Mouse (Mus musculus) G1E (cell line): ENCODE data around the gene Acyp1. TPM values are rescaled to one million over a fixed set of nuclear protein-coding genes. Genes with fewer than 3 reads are reported as not detected.

Experiments used
- ATAC-seq: 2 replicates; pipeline ENCODE4 v1.8.0; 2016; ENCODE audit warnings: mild to moderate bottlenecking; ENCODE audit not compliant: insufficient number of reproducible peaks, poor library complexity, low FRiP score, severe bottlenecking; ENCODE audit errors: extremely low read depth
- DNase-seq: peaks from one replicate; pipeline ENCODE4 v3.0.0; 2012; ENCODE audit warnings: low spot score
- H3K27me3 ChIP-seq: 2 replicates; pipeline ENCODE4 v1.6.1; 2012; ENCODE audit warnings: mild to moderate bottlenecking, low read length, inconsistent platforms; ENCODE audit not compliant: insufficient read depth
- H3K36me3 ChIP-seq: replicated peaks from 2 replicates; pipeline ENCODE3; 2012; ENCODE audit warnings: mild to moderate bottlenecking, inconsistent platforms
- H3K4me1 ChIP-seq: 2 replicates; pipeline ENCODE4 v1.6.1; 2012; ENCODE audit warnings: low read depth, low read length, inconsistent platforms, mixed read lengths; ENCODE audit not compliant: insufficient read depth
- H3K4me3 ChIP-seq: 2 replicates; pipeline ENCODE4 v1.5.1; 2012; ENCODE audit warnings: low read depth, mild to moderate bottlenecking, inconsistent platforms, low read length, moderate library complexity, mixed read lengths
- H3K9me3 ChIP-seq: replicated peaks from 2 replicates; pipeline ENCODE4 v1.6.1; 2012; ENCODE audit warnings: inconsistent platforms
- CTCF ChIP-seq: IDR thresholded peaks from 2 replicates; pipeline ENCODE4 v1.5.1; 2012; ENCODE audit warnings: low read depth, low read length, inconsistent platforms, mixed read lengths
- GATA1 ChIP-seq: IDR thresholded peaks from 2 replicates; pipeline ENCODE4 v1.6.1; 2012; ENCODE audit warnings: borderline replicate concordance, low read length, inconsistent platforms, mixed read lengths
- GATA2 ChIP-seq: IDR thresholded peaks from 2 replicates; pipeline ENCODE4 v1.6.1; 2012; ENCODE audit warnings: low read depth, low read length, inconsistent platforms, borderline replicate concordance
- POLR2AphosphoS5 ChIP-seq: IDR thresholded peaks from 2 replicates; pipeline ENCODE4 v1.6.1; 2012; ENCODE audit warnings: low read depth, low read length, inconsistent platforms; ENCODE audit not compliant: insufficient replicate concordance
- TAL1 ChIP-seq: conservative IDR thresholded peaks from 2 replicates; pipeline ENCODE4 v1.6.1; 2012; ENCODE audit warnings: low read depth, low read length, inconsistent platforms, mixed read lengths
- polyA plus RNA-seq: library from polyadenylated mRNA; stranded (reverse); fragments of >175 nt; gene quantifications from 2 replicates; pipeline ENCODE4 v1.2.3, GENCODE M21; 2012
- total RNA-seq, 2 experiments: library from RNA; stranded (forward) in 1 of 2; stranded (reverse) in 1 of 2; fragments of 200-1000 nt in 1 of 2; fragments of >200 nt in 1 of 2; fragmentation: Nextera tagmentation in 1 of 2; gene quantifications; 2 replicates each; pipeline ENCODE4 v1.2.3; 2014 to 2017

Gene Acyp1
- total and polyA plus RNA-seq, 3 experiments: 57.0 to 285 (median 127) TPM

GRCm38 (mm10) chr12:85303256-85303655 lies 15.0 kb upstream of the Acyp1 start:
- DNase-seq (no peak), ATAC-seq (no peak)
- H3K27me3 ChIP-seq: no peaks in the 10 kb centered on the region
- H3K9me3 ChIP-seq: no peaks in the 10 kb centered on the region
- peaks cover 16% of the 10 kb centered on the region for H3K4me1 ChIP-seq
- TF ChIP-seq GATA1 (no peak), CTCF (no peak), POLR2AphosphoS5 (no peak), GATA2 (no peak), TAL1 (no peak)
- H3K36me3 ChIP-seq: peaks cover 92% of the 10 kb centered on the region
- H3K4me3 ChIP-seq: no peak overlapping the region

GRCm38 (mm10) chr12:85298835-85299180 lies 10.6 kb upstream of the Acyp1 start:
- peaks cover 55% of the 10 kb centered on the region for H3K36me3 ChIP-seq
- no peak for TF ChIP-seq TAL1
- no peak for TF ChIP-seq CTCF
- TF ChIP-seq GATA2: no peak
- TF ChIP-seq POLR2AphosphoS5: no peak
- no peak for TF ChIP-seq GATA1
- peaks cover 2% of the 10 kb centered on the region; the same call in 1 of the 2 replicates for H3K4me1 ChIP-seq

DNA sequence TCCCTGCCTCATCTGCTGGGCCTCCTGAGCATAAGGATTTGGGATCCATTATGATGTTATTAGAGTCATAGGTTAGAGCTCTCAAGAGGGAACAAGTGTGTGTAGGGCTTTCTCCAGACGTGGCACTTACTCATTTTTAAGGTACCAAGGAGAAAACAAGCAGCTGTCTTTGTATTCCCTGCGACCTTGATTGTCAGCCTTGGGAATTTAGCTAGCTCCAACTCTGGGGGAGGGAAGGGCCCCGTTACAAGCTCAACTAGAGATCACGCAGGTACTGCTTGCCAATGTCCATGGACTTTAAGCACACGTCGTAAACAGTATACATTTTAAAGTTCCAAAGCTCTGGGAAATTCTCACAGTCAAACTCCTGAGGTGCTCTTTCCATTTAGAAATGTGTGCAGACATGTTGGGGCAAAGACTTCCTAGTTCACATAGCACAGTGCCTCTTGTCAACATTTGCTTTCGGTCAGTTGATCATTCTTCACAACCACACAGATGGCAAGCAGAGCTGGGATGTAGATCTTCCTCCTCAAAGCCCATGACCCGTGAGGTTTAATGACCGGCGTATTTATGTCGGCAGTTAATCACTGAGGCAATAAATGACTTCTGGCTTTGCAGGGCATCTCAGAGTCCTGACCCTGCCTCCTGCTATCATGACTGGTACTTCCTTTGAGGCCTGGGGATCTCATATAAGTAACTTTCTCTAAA lies 10.0 kb upstream of the Acyp1 start:
- DNase-seq (no peak), ATAC-seq (no peak)
- TF ChIP-seq CTCF (no peak), POLR2AphosphoS5 (peak; percentile 11; the same call in 1 of the 2 replicates)
- 0 out of 2 replicates have a peak, but pooled peaks cover 6% of the 10 kb centered on the region for H3K9me3 ChIP-seq
- peaks cover 2% of the 10 kb centered on the region; the same call in 1 of the 2 replicates for H3K4me1 ChIP-seq
- H3K27me3 ChIP-seq: no peaks in the 10 kb centered on the region; the same call in 1 of the 2 replicates
- H3K4me3 ChIP-seq: no peak overlapping the region
- peaks cover 49% of the 10 kb centered on the region for H3K36me3 ChIP-seq

More at GRCm38 (mm10) chr12:85298835-85299180, 10.6 kb upstream of the Acyp1 start:
- ATAC-seq: no peak
- DNase-seq: no peak
- no peaks in the 10 kb centered on the region; the same call in 1 of the 2 replicates for H3K27me3 ChIP-seq
- no peak overlapping the region for H3K4me3 ChIP-seq
- 0 out of 2 replicates have a peak, but pooled peaks cover 5% of the 10 kb centered on the region for H3K9me3 ChIP-seq

GRCm38 (mm10) chr12:85297345-85297997 lies 9.2 kb upstream of the Acyp1 start:
- TF ChIP-seq CTCF (no peak), GATA2 (no peak), TAL1 (no peak)
- Histone ChIP-seq H3K4me1 (peaks cover 4% of the 10 kb centered on the region; the same call in 1 of the 2 replicates), H3K36me3 (peaks cover 43% of the 10 kb centered on the region), H3K9me3 (0 out of 2 replicates have a peak, but pooled peaks cover 6% of the 10 kb centered on the region), H3K27me3 (no peaks in the 10 kb centered on the region; the same call in 1 of the 2 replicates), H3K4me3 (no peak overlapping the region)
- DNase-seq (no peak), ATAC-seq (no peak)

GRCm38 (mm10) chr12:85296915-85297314 lies 8.7 kb upstream of the Acyp1 start:
- 0 out of 2 replicates have a peak, but pooled peaks cover 6% of the 10 kb centered on the region for H3K9me3 ChIP-seq
- ATAC-seq (no peak), DNase-seq (no peak)
- peaks cover 38% of the 10 kb centered on the region for H3K36me3 ChIP-seq
- TF ChIP-seq TAL1: no peak
- no peak for TF ChIP-seq CTCF
- TF ChIP-seq GATA1: no peak
- no peak for TF ChIP-seq POLR2AphosphoS5
- no peak for TF ChIP-seq GATA2
- H3K4me1 ChIP-seq: peaks cover 5% of the 10 kb centered on the region; the same call in 1 of the 2 replicates
- no peaks in the 10 kb centered on the region; the same call in 1 of the 2 replicates for H3K27me3 ChIP-seq
- no peak overlapping the region for H3K4me3 ChIP-seq

DNA sequence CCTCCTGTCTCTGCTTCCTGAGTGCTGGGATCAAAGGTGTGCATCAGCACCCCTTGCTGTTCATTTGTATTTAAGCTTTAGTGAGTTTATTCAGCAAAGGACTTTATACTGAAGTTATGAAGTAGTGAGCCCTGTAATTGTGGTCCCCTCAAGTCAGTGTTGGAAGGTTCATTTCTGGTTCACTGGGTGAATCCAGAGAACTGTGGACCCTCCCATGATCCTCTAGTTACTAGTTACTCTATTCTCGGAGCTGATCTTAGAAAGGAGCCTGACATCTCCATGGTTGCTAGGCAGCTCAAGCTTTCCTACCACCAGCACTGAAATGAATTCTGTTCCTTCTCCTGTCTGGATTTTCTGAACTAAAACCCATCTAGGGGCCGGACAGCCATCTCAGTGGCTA lies 7.3 kb upstream of the Acyp1 start:
- H3K36me3 ChIP-seq: peaks cover 24% of the 10 kb centered on the region
- ATAC-seq: no peak
- H3K4me1 ChIP-seq: peaks cover 10% of the 10 kb centered on the region
- 0 out of 2 replicates have a peak, but pooled peaks cover 6% of the 10 kb centered on the region for H3K9me3 ChIP-seq
- DNase-seq: no peak
- H3K27me3 ChIP-seq: no peaks in the 10 kb centered on the region; the same call in 1 of the 2 replicates
- TF ChIP-seq GATA2: no peak
- no peak for TF ChIP-seq TAL1
- TF ChIP-seq GATA1: no peak
- no peak for TF ChIP-seq CTCF
- TF ChIP-seq POLR2AphosphoS5: no peak
- H3K4me3 ChIP-seq: no peak overlapping the region
